Mouse (Mus musculus): ENCODE measurements around the gene Nlrx1. TPM values are rescaled to one million over a fixed set of nuclear protein-coding genes. Genes with fewer than 3 reads are reported as not detected.

The Nlrx1 gene
- polyA plus RNA-seq, 1 experiment from 2014 or later: 3.1 TPM

GRCm38 (mm10) chr9:44266478-44267226, 1.7 kb downstream of the Nlrx1 start:
- DNase-seq (ENCODE audit: low spot score): no peak
- Histone ChIP-seq H3K4me3 (no peak overlapping the region), H3K4me1 (peaks cover 18% of the 10 kb centered on the region), H3K27me3 (ENCODE audit: insufficient read depth, poor library complexity, severe bottlenecking) (peaks cover 17% of the 10 kb centered on the region; the same call in 1 of the 2 replicates), H3K9me3 (no peaks in the 10 kb centered on the region), H3K36me3 (no peaks in the 10 kb centered on the region), H3K27ac (peak overlapping the region; percentile 94; the same call in 1 of the 2 replicates)
- WGBS: 66% methylated on average over 8 of the region's 8 CpGs

- 82% methylated on average over 14 of the region's 14 CpGs for WGBS
- no peaks in the 10 kb centered on the region for H3K4me1 ChIP-seq
- H3K4me3 ChIP-seq: no peak overlapping the region
- DNase-seq (ENCODE audit: low spot score): no peak
- no peaks in the 10 kb centered on the region for H3K36me3 ChIP-seq
- peaks cover 18% of the 10 kb centered on the region; the same call in 1 of the 2 replicates for H3K27me3 ChIP-seq (ENCODE audit: insufficient read depth, poor library complexity, severe bottlenecking)
- no peaks in the 10 kb centered on the region for H3K9me3 ChIP-seq
- H3K27ac ChIP-seq: no peak overlapping the region
Measured at GRCm38 (mm10) chr9:44261388-44261787, 7.0 kb downstream of the Nlrx1 start.

DNA sequence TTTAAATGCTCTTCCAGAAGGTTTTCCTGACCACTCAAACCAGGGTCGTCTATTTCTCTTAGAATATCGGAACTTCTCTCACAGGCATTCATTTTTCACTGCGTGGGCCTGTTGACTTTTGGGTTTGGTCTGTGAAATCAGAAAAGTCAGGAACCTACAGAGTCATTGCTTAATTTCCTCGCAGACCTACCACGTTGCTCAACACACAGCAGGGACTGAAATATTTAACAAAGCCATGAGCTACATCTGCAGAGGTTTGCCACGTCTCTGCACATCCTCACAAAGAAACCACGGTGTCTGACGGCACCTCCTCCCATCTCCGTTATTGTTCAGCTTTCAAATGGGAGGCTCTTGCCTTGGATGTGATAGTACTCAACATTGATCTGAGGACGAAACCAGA, 9.4 kb downstream of the Nlrx1 start:
- peaks cover 17% of the 10 kb centered on the region; the same call in 1 of the 2 replicates for H3K27me3 ChIP-seq (ENCODE audit: insufficient read depth, poor library complexity, severe bottlenecking)

GRCm38 (mm10) chr9:44256213-44256612, 12.2 kb downstream of the Nlrx1 start:
- H3K9me3 ChIP-seq: no peaks in the 10 kb centered on the region
- H3K27ac ChIP-seq: no peak overlapping the region
- no peak overlapping the region for H3K4me3 ChIP-seq
- peaks cover 14% of the 10 kb centered on the region for H3K4me1 ChIP-seq
- peaks cover 11% of the 10 kb centered on the region; the same call in 1 of the 2 replicates for H3K27me3 ChIP-seq (ENCODE audit: insufficient read depth, poor library complexity, severe bottlenecking)
- DNase-seq (ENCODE audit: low spot score): no peak
- 85% methylated on average over 8 of the region's 8 CpGs for whole genome bisulfite sequencing
- H3K36me3 ChIP-seq: no peaks in the 10 kb centered on the region

More for the DNA sequence above, 9.4 kb downstream of the Nlrx1 start:
- Histone ChIP-seq H3K4me1 (peaks cover 9% of the 10 kb centered on the region), H3K36me3 (no peaks in the 10 kb centered on the region), H3K4me3 (no peak overlapping the region), H3K9me3 (no peaks in the 10 kb centered on the region), H3K27ac (no peak overlapping the region)
- DNase-seq (ENCODE audit: low spot score): no peak
- 76% methylated on average over 10 of the region's 10 CpGs for WGBS

DNA sequence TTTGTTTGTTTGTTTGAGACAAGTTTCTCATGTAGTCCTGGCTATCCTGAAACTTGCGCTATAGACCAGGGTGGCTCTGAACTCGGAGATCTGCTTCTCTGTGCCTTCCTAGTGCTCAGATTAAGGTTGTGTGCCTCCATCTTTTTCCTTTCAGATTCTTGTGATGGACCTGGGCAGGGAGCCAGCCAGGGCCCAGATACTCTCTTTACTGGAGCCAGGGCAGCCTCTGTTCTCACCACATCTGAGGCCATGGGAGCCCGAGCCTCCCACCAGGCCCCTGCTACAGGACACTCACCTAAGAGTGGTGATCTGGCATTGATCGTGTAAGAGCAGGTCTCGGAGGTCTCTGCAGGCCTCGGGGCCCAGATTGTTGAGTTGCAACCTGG, 13.3 kb downstream of the Nlrx1 start:
- WGBS: 55% methylated on average over 6 of the region's 6 CpGs
- DNase-seq (ENCODE audit: low spot score): no peak
- H3K27ac ChIP-seq: no peak overlapping the region

DNA sequence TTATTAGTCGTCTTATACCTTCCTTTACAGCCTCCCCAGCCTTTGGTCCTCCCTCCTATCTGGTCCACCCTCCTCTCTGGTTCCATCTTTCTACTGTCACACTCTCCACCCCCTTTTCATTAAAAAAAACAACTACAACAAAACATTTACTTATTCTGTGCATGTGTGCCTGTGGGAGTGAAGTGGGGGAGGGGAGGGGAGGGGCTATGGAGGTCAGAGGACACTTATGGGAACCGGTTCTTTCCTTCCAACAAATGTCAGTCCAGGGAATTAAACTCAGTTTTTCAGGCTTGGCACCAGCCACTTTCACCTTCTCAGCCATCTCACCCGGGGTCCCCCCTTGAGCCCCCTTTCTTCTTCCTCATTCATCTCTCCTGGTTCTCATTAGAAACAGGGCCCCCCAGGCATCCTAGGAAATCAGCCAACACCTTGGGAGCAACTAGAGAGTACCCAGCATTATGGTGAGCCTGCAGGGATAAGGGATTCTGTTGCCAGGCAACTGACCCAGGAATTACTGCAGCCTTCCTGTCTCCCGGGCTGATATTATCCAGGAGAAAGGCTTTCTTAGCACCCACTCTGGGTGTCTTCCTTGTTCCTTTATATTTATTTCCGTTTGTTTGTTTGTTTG, 13.8 kb downstream of the Nlrx1 start:
- 20% methylated on average over 5 of the region's 5 CpGs for WGBS

More for the DNA sequence above, 13.3 kb downstream of the Nlrx1 start:
- Histone ChIP-seq H3K36me3 (no peaks in the 10 kb centered on the region), H3K27me3 (ENCODE audit: insufficient read depth, poor library complexity, severe bottlenecking) (peaks cover 16% of the 10 kb centered on the region; the same call in 1 of the 2 replicates), H3K4me3 (no peak overlapping the region), H3K4me1 (peaks cover 18% of the 10 kb centered on the region), H3K9me3 (no peaks in the 10 kb centered on the region)

DNA sequence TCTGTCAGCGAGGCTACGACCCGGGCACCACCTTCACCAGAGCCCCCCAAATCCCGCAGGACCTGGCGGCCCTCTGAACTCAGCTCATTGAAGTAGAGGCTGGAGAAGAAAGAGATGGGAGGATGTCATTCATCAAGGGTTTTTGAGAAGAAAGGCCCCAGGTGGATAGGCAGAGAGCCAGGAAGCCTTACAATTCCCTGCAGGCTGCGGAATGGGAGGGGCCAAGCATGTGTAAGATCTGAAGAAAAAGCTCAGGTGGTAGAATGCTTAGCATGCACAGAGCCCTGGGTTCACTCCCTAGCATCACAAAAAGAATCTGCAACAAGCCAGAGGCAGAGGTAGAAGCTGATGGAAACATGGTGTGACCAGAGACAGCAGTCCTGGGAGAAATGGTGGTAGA, 15.0 kb downstream of the Nlrx1 start:
- peaks cover 29% of the 10 kb centered on the region for H3K27me3 ChIP-seq (ENCODE audit: insufficient read depth, poor library complexity, severe bottlenecking)
- H3K9me3 ChIP-seq: no peaks in the 10 kb centered on the region
- WGBS: 70% methylated on average over 6 of the region's 6 CpGs
- H3K4me3 ChIP-seq: no peak overlapping the region
- H3K36me3 ChIP-seq: no peaks in the 10 kb centered on the region
- H3K4me1 ChIP-seq: peaks cover 29% of the 10 kb centered on the region
- no peak overlapping the region for H3K27ac ChIP-seq
- no peak for DNase-seq (ENCODE audit: low spot score)

More for the DNA sequence above, 13.8 kb downstream of the Nlrx1 start:
- peaks cover 22% of the 10 kb centered on the region for H3K4me1 ChIP-seq
- peaks cover 19% of the 10 kb centered on the region; the same call in 1 of the 2 replicates for H3K27me3 ChIP-seq (ENCODE audit: insufficient read depth, poor library complexity, severe bottlenecking)
- H3K4me3 ChIP-seq: no peak overlapping the region
- no peaks in the 10 kb centered on the region for H3K36me3 ChIP-seq
- no peaks in the 10 kb centered on the region for H3K9me3 ChIP-seq
- DNase-seq (ENCODE audit: low spot score): no peak
- H3K27ac ChIP-seq: no peak overlapping the region

DNA sequence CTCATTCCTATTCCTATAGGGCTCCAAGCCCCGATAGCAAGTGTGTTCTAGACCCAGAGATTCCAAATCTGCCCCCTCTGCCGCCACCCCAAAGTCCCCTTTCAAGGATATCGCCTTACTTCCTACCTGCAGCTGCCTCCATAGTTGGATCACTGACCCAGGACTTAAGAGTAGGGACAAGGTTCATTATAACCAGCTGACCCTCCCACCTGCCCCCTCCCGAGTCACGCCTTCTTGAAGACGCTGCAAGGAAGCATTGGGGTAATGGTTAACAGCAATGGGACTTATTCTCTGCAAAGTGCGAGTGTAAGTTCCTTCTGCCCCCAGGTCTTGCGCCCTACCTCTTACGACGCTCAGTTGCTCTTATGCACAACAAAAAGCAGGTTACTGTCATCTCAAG, 17.1 kb downstream of the Nlrx1 start, which contains the start of gene Pdzd3:
Gene Pdzd3 (minus strand): TSS at position 158 of the 400 bp plus-strand sequence.
- peaks cover 38% of the 10 kb centered on the region for H3K27me3 ChIP-seq (ENCODE audit: insufficient read depth, poor library complexity, severe bottlenecking)
- no peak within 1 kb of the TSS for H3K27ac ChIP-seq
- DNase-seq (ENCODE audit: low spot score): no peak
- H3K4me3 ChIP-seq: no peak within 1 kb of the TSS
- no peaks in the 10 kb centered on the region for H3K9me3 ChIP-seq
- H3K4me1 ChIP-seq: peaks cover 29% of the 10 kb centered on the region
- 75% methylated on average over 10 of the region's 10 CpGs for WGBS
- H3K36me3 ChIP-seq: no peaks in the 10 kb centered on the region

DNA sequence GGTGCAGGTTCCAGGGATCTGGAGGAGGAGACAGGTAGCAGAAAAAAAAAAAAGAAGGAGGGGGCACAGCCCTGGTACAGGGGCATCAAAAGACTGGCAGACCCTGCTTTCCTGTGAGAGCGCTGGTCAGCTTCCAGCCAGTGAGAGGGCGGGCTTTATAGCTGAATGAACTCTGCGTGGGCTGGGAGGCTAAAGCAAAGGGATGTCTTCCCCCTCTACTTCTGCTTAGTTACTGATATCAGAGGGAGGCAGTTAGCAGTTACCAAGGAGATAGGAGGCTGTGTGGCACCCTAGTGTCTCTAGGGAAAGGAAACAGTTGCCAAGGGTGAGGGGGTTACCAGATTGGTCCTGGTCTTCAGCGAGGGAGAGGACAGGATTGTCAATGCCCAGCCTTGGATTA, 18.0 kb downstream of the Nlrx1 start:
- H3K4me1 ChIP-seq: peaks cover 29% of the 10 kb centered on the region
- no peak overlapping the region for H3K4me3 ChIP-seq
- H3K36me3 ChIP-seq: no peaks in the 10 kb centered on the region
- DNase-seq (ENCODE audit: low spot score): no peak
- no peak overlapping the region for H3K27ac ChIP-seq
- peaks cover 39% of the 10 kb centered on the region for H3K27me3 ChIP-seq (ENCODE audit: insufficient read depth, poor library complexity, severe bottlenecking)
- WGBS: 56% methylated on average over 4 of the region's 4 CpGs
- no peaks in the 10 kb centered on the region for H3K9me3 ChIP-seq

DNA sequence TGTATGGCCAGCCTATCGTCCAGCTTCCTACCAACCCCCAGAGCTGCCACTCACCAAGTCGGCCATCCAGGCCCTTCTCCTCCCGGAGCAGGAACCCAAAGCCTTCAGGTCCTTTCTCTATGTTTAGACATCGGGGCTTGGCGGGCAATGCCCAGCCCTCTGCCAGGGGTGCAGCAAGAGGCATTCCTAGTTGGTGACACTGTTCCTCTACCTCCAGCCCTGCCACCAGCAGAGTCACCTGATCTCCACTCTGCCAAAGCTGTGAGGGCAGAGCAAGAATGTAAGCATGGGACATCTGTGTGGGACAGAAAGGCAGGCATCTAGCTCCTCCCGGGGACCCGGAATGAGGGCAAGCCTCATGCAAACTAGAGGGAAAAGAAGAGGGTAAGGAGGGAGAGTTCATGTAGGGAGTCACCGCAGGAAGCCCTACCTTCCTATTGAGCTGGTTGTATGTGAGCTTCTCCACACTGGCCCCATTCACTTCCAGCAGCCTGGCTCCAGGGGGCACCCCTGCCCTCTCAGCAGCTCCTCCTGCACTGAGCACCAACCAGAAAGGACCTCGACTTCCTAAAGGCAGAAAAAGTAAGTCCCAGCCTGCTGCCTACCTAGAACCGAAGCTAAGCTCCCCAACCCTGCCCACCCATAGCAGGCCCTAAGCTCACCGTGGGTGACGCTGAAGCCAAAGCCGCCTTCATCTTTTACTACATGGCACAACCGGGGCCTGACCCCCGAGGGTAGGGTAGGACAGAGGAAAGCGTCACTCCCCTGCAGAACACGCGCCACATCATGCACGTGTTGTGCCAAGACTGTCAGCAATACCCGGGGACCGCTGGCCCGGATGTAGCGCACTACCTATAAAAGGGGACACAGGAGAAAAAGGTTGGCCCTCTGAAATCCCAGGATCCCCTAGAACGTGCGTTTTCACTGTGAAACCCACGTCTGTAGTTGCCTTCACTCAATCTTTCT, 18.9 kb downstream of the Nlrx1 start:
- DNase-seq (ENCODE audit: low spot score): peak; percentile 89
- WGBS: 37% methylated on average over 26 of the region's 26 CpGs
- Histone ChIP-seq H3K27ac (0 out of 2 replicates have a peak overlapping the region, but pooled peaks have one; percentile 16), H3K4me3 (peak overlapping the region; percentile 25), H3K4me1 (peaks cover 25% of the 10 kb centered on the region), H3K9me3 (no peaks in the 10 kb centered on the region), H3K27me3 (ENCODE audit: insufficient read depth, poor library complexity, severe bottlenecking) (peaks cover 40% of the 10 kb centered on the region), H3K36me3 (no peaks in the 10 kb centered on the region)

DNA sequence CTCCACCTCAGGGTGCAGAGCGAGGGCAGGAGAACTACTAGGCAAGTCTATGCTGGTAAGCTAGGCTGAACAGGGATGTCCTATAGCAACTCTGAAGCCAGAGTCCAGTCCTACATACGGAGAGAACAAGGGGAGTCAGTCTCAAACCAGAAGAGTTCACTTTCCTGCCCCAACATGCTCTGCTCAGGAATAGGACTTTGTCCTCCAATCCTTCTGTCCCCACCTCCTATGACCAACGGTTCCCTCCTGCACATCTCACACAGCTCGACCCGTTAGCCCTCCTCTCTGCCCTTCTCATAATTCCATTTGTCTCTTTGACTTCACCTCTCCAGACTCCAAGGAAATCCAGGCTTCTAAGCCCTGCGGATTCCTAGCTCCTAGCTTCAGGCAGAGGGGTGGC, 20.5 kb downstream of the Nlrx1 start:
- H3K27me3 ChIP-seq (ENCODE audit: insufficient read depth, poor library complexity, severe bottlenecking): peaks cover 35% of the 10 kb centered on the region
- no peaks in the 10 kb centered on the region for H3K36me3 ChIP-seq
- peaks cover 19% of the 10 kb centered on the region for H3K4me1 ChIP-seq
- H3K27ac ChIP-seq: no peak overlapping the region; the same call in 1 of the 2 replicates
- DNase-seq (ENCODE audit: low spot score): no peak
- no peak overlapping the region for H3K4me3 ChIP-seq
- WGBS: 74% methylated on average over 6 of the region's 6 CpGs
- H3K9me3 ChIP-seq: no peaks in the 10 kb centered on the region

GRCm38 (mm10) chr9:44243621-44244020, 24.8 kb downstream of the Nlrx1 start:
- no peaks in the 10 kb centered on the region for H3K9me3 ChIP-seq
- no peaks in the 10 kb centered on the region for H3K36me3 ChIP-seq
- 0 out of 2 replicates have a peak, but pooled peaks cover 4% of the 10 kb centered on the region for H3K4me1 ChIP-seq
- peaks cover 19% of the 10 kb centered on the region for H3K27me3 ChIP-seq (ENCODE audit: insufficient read depth, poor library complexity, severe bottlenecking)
- DNase-seq (ENCODE audit: low spot score): no peak
- WGBS: 52% methylated on average over 2 of the region's 2 CpGs
- no peak overlapping the region for H3K4me3 ChIP-seq
- H3K27ac ChIP-seq: no peak overlapping the region
